Mouse (Mus musculus) hematopoietic multipotent progenitor cell, adult 10-12 weeks (in vitro differentiated cells): ENCODE data around the gene Olfr149. TPM values are rescaled to one million over a fixed set of nuclear protein-coding genes. Genes with fewer than 3 reads are reported as not detected.

Source experiments
- polyA plus RNA-seq: library from polyadenylated mRNA; stranded (reverse); fragments of >175 nt; gene quantifications from 2 replicates; pipeline ENCODE4 v1.2.3, GENCODE M21; 2012; ENCODE audit warnings: low replicate concordance

Gene Olfr149
- not detected in 2 replicates for polyA plus RNA-seq

GRCm38 (mm10) chr9:39707017-39707416 is at the start of gene Olfr149:
Olfr149 (minus strand) TSS chr9:39707117.

DNA sequence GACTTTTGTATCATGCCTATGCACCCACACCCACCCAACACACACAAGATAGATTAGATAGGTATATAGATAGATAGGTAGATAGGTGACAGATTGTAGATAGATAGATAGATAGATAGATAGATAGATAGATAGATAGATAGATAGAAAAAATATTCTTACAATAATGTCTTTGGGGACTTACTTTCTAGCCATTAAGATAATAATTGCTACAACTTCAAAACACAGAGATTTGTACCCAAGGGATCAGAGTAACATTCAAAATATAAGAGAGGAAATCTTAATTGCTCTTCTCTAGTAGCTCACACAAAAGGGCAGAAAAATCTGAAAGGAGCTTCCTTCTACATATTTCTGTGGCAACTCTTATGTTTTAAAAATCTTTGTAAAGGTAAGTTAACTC is 39.0 kb upstream of the Olfr149 start, which contains the start of gene Olfr967:
Gene Olfr967, plus strand, starts transcription at position 301 of the 400 bp plus-strand sequence.

GRCm38 (mm10) chr9:39730678-39731077 is 23.8 kb upstream of the Olfr149 start, which contains the start of gene Olfr150:
Olfr150 (plus strand) TSS chr9:39730978.

DNA sequence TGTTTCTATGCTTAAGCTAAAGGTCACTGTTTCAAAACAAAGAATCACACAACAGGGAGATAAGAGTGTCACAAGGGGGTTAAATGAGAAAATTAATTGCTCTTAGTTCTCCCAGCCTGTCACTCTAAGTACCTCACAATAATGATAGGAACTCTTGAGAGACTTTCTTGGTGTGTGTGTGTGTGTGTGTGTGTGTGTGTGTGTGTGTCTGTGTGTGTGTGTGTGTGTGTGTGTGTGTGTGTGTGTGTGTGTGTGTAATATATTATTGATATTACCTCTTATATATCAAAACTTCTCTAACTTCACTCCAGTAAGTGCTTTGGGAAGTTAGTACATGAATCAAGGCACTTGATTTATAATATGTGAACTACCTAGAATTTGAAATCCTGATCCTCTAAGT is 4.1 kb upstream of the Olfr149 start, which contains the start of gene Olfr965:
Gene Olfr965, plus strand, starts transcription at position 301 of the 400 bp plus-strand sequence.

GRCm38 (mm10) chr9:39666905-39667304 is 40.0 kb downstream of the Olfr149 start, which contains the start of gene Olfr963:
Olfr963 (plus strand) TSS chr9:39667205.

Other genes starting within 250 kb of the Olfr149 start
- gene Olfr955, start 235.2 kb downstream of the Olfr149 start, polyA plus RNA-seq: not detected in 2 replicates
- not detected in 2 replicates for gene Olfr44, start 213.1 kb downstream of the Olfr149 start, polyA plus RNA-seq
- gene Olfr957, start 191.3 kb downstream of the Olfr149 start, polyA plus RNA-seq: not detected in 2 replicates
- gene Olfr958, start 153.1 kb downstream of the Olfr149 start, polyA plus RNA-seq: not detected in 2 replicates
- not detected in 2 replicates for gene Olfr959, start 131.5 kb downstream of the Olfr149 start, polyA plus RNA-seq
- gene AW551984, start 102.7 kb downstream of the Olfr149 start, polyA plus RNA-seq: not detected in 2 replicates
- gene Olfr148, start 96.5 kb downstream of the Olfr149 start, polyA plus RNA-seq: not detected in 2 replicates
- gene Olfr960, start 85.7 kb downstream of the Olfr149 start, polyA plus RNA-seq: not detected in 2 replicates
- not detected in 2 replicates for gene Olfr961, start 62.0 kb downstream of the Olfr149 start, polyA plus RNA-seq
- gene Olfr963, start 39.9 kb downstream of the Olfr149 start, polyA plus RNA-seq: not detected in 2 replicates
- gene Olfr965, start 4.2 kb upstream of the Olfr149 start, polyA plus RNA-seq: not detected in 2 replicates
- gene Olfr150, start 23.9 kb upstream of the Olfr149 start, polyA plus RNA-seq: not detected in 2 replicates
- gene Olfr967, start 39.1 kb upstream of the Olfr149 start, polyA plus RNA-seq: not detected in 2 replicates
- not detected in 2 replicates for gene Olfr968, start 76.1 kb upstream of the Olfr149 start, polyA plus RNA-seq
- not detected in 2 replicates for gene Olfr969, start 83.8 kb upstream of the Olfr149 start, polyA plus RNA-seq
- not detected in 2 replicates for gene Olfr970, start 101.7 kb upstream of the Olfr149 start, polyA plus RNA-seq
- gene Olfr971, start 129.8 kb upstream of the Olfr149 start, polyA plus RNA-seq: not detected in 2 replicates
- not detected in 2 replicates for gene Olfr972, start 159.3 kb upstream of the Olfr149 start, polyA plus RNA-seq
- not detected in 2 replicates for gene Olfr229, start 200.2 kb upstream of the Olfr149 start, polyA plus RNA-seq
- not detected in 2 replicates for gene Olfr974, start 230.4 kb upstream of the Olfr149 start, polyA plus RNA-seq
- 0.05 TPM in 1 of 2 replicates, not detected in the other for gene Olfr975, start 244.9 kb upstream of the Olfr149 start, polyA plus RNA-seq